8 mouse cellular contexts compared by ENCODE assay signal in genomic region chr2:165879403-165880178, GRCm38 (mm10). TPM values are rescaled to one million over a fixed set of nuclear protein-coding genes. Genes with fewer than 3 reads are reported as not detected.
DNase-seq lines count a peak whose midpoint lies in the region; ATAC-seq and TF ChIP-seq lines count a peak whose summit lies in the region.

No protein-coding gene starts in this region.

- no peak for DNase-seq in kidney, adult 2 months
- DNase-seq in kidney, adult 8-10 months, result no peak
- DNase-seq in brain, embryonic 14.5 days (ENCODE audit: low read depth), result peak; percentile 85
- no peak for DNase-seq in stomach, postnatal 0 days (ENCODE audit: low spot score)
- no peak for DNase-seq in thymus, postnatal 25 days
- no peak for DNase-seq in lung, postnatal 14 days

- no peak for TF ChIP-seq POLR2A in kidney, adult 2 months (IDR thresholded peaks at IDR 0.05; ENCODE audit: low read depth, low read length)
- TF ChIP-seq POLR2A in brain, embryonic 14.5 days (IDR thresholded peaks at IDR 0.05; ENCODE audit: borderline replicate concordance, extremely low read depth, insufficient read depth, insufficient read length, poor library complexity, severe bottlenecking), result no peak

- no peaks in the 10 kb centered on the region for H3K27me3 ChIP-seq in kidney, adult 2 months (replicated peaks; ENCODE audit: control insufficient read depth, insufficient read depth, low read length)
- no peaks in the 10 kb centered on the region for H3K27me3 ChIP-seq in forebrain, embryonic 12.5 days
- no peaks in the 10 kb centered on the region for H3K27me3 ChIP-seq in limb, embryonic 15.5 days
- no peaks in the 10 kb centered on the region for H3K27me3 ChIP-seq in stomach, postnatal 0 days (ENCODE audit: control insufficient read depth, insufficient read depth, low read length)

- peak overlapping the region; percentile 58 for H3K9ac ChIP-seq in forebrain, embryonic 12.5 days
- H3K9ac ChIP-seq in limb, embryonic 15.5 days, result no peak overlapping the region
- H3K9ac ChIP-seq in stomach, postnatal 0 days (ENCODE audit: low read length), result peak overlapping the region; percentile 61

- H3K4me2 ChIP-seq in forebrain, embryonic 12.5 days, result peak overlapping the region; percentile 63
- H3K4me2 ChIP-seq in limb, embryonic 15.5 days, result peak overlapping the region; percentile 49
- peak overlapping the region; percentile 29 for H3K4me2 ChIP-seq in stomach, postnatal 0 days (replicated peaks; ENCODE audit: low read depth)

- no peaks in the 10 kb centered on the region for H3K9me3 ChIP-seq in forebrain, embryonic 12.5 days
- no peaks in the 10 kb centered on the region for H3K9me3 ChIP-seq in limb, embryonic 15.5 days
- H3K9me3 ChIP-seq in stomach, postnatal 0 days (ENCODE audit: control insufficient read depth, low read length), result no peaks in the 10 kb centered on the region

- H3K4me3 ChIP-seq in kidney, adult 2 months (ENCODE audit: insufficient read depth, low read depth, low read length), result no peak overlapping the region
- peak overlapping the region; percentile 26 for H3K4me3 ChIP-seq in forebrain, embryonic 12.5 days (replicated peaks)
- peak overlapping the region; percentile 4; the same call in 1 of the 2 replicates for H3K4me3 ChIP-seq in limb, embryonic 15.5 days
- no peak overlapping the region for H3K4me3 ChIP-seq in stomach, postnatal 0 days (ENCODE audit: low read depth, low read length)

- no peak for TF ChIP-seq EP300 in stomach, postnatal 0 days (optimal IDR thresholded peaks at IDR 0.05)

- ATAC-seq in forebrain, embryonic 12.5 days (ENCODE audit: low FRiP score), result no peak
- ATAC-seq in limb, embryonic 15.5 days (ENCODE audit: insufficient number of reproducible peaks, low FRiP score, low TSS enrichment, low read depth), result no peak
- ATAC-seq in stomach, postnatal 0 days (ENCODE audit: low FRiP score, low TSS enrichment), result no peak

- no peak for TF ChIP-seq CTCF in kidney, adult 2 months (conservative IDR thresholded peaks at IDR 0.05; ENCODE audit: insufficient read depth, insufficient read length, low read depth, low read length)
- TF ChIP-seq CTCF in brain, embryonic 14.5 days (IDR thresholded peaks at IDR 0.05; ENCODE audit: borderline replicate concordance, extremely low read depth, insufficient read depth, insufficient read length), result no peak
- no peak for TF ChIP-seq CTCF in stomach, postnatal 0 days (IDR thresholded peaks at IDR 0.05; ENCODE audit: low read depth)

- WGBS in kidney, adult 2 months, result 19% methylated on average over 16 of the region's 16 CpGs
- 3% methylated on average over 16 of the region's 16 CpGs for WGBS in forebrain, embryonic 12.5 days
- WGBS in limb, embryonic 15.5 days, result 8% methylated on average over 16 of the region's 16 CpGs
- 13% methylated on average over 16 of the region's 16 CpGs for WGBS in stomach, postnatal 0 days

- no peaks in the 10 kb centered on the region; the same call in 1 of the 2 replicates for H3K36me3 ChIP-seq in kidney, adult 2 months (ENCODE audit: control insufficient read depth, insufficient read depth, low read length)
- H3K36me3 ChIP-seq in forebrain, embryonic 12.5 days (replicated peaks), result peaks cover 5% of the 10 kb centered on the region; the same call in 1 of the 2 replicates
- H3K36me3 ChIP-seq in limb, embryonic 15.5 days, result peaks cover 3% of the 10 kb centered on the region; the same call in 1 of the 2 replicates
- no peaks in the 10 kb centered on the region for H3K36me3 ChIP-seq in stomach, postnatal 0 days (ENCODE audit: control insufficient read depth, insufficient read depth, low read length)

- peaks cover 77% of the 10 kb centered on the region for H3K4me1 ChIP-seq in kidney, adult 2 months (ENCODE audit: control insufficient read depth, insufficient read depth, low read length)
- H3K4me1 ChIP-seq in forebrain, embryonic 12.5 days, result peaks cover 99% of the 10 kb centered on the region
- peaks cover 98% of the 10 kb centered on the region for H3K4me1 ChIP-seq in limb, embryonic 15.5 days
- peaks cover 44% of the 10 kb centered on the region for H3K4me1 ChIP-seq in stomach, postnatal 0 days (replicated peaks; ENCODE audit: control insufficient read depth, insufficient read depth)

- peak overlapping the region; percentile 93 for H3K27ac ChIP-seq in kidney, adult 2 months (ENCODE audit: insufficient read depth, low read depth, low read length)
- H3K27ac ChIP-seq in forebrain, embryonic 12.5 days, result peak overlapping the region; percentile 100
- peak overlapping the region; percentile 100 for H3K27ac ChIP-seq in limb, embryonic 15.5 days
- H3K27ac ChIP-seq in stomach, postnatal 0 days (replicated peaks), result peak overlapping the region; percentile 100

RNA-seq across cellular contexts. Expression of gene Zmynd8, which starts 19.2 kb away (rescaled TPM):
- 27.7 and 29.0 TPM in 2 replicates for polyA plus RNA-seq in kidney, adult 2 months (2012; rRNA removed)
- 49.7 and 75.8 TPM in 2 replicates for polyA plus RNA-seq in brain, embryonic 14.5 days (2012; rRNA removed)
- 67.6 and 71.5 TPM in 2 replicates for polyA plus RNA-seq in forebrain, embryonic 12.5 days (2016; fragmentation: Nextera tagmentation; extraction: Ambion mirVana)
- 40.4 and 52.2 TPM in 2 replicates for polyA plus RNA-seq in limb, embryonic 15.5 days (2015; fragmentation: Nextera tagmentation; extraction: Ambion mirVana)
- polyA plus RNA-seq in stomach, postnatal 0 days (2015; fragmentation: Nextera tagmentation; extraction: Ambion mirVana), result 24.3 and 29.7 TPM in 2 replicates

Comparison
In these comparisons a context has a peak if more than half of its experiments do, and no peak if none do; other contexts are left out.
1. H3K4me3 ChIP-seq: peak in forebrain, embryonic 12.5 days (single experiment) and limb, embryonic 15.5 days (single experiment); none in kidney, adult 2 months (single experiment) and stomach, postnatal 0 days (single experiment).
2. Peak in every context shown above with its lines, with median percentiles within 50 percentile points of each other: H3K27ac ChIP-seq and H3K4me2 ChIP-seq.